Mouse (Mus musculus) right cerebral cortex, postnatal 10 days (tissue): ENCODE measurements around the gene Dpf3.

Source experiments
- DNase-seq, 2 experiments: peaks; one replicate each; pipeline ENCODE4 v3.0.0; 2021; ENCODE audit warnings: low spot score in 2 of 2

Dpf3 gene

DNA sequence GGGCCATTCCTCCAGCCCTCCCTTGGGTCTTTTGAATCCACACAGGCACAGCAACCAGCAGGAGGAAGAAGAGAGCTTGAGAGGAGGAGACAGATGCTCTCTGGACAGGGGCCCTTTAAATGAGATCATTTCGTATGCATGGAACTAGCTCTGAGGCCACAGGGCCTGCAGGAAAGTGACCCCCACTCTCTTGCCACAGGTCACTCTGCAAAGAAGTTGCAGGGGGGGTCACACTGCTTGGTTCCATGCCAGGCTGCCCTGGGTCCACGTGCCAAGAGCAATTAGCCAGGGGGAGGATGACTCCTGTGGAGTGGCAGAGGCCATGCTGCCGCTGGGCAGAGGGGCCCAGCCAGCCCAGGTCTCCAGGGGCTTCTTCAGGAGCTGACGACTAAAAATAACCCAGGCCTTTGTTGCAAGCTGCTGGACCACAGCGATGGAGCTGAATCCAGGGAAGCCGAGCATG lies 273.6 kb downstream of the Dpf3 start:
- DNase-seq = peak in 1 of 2 experiments; percentile 46

DNA sequence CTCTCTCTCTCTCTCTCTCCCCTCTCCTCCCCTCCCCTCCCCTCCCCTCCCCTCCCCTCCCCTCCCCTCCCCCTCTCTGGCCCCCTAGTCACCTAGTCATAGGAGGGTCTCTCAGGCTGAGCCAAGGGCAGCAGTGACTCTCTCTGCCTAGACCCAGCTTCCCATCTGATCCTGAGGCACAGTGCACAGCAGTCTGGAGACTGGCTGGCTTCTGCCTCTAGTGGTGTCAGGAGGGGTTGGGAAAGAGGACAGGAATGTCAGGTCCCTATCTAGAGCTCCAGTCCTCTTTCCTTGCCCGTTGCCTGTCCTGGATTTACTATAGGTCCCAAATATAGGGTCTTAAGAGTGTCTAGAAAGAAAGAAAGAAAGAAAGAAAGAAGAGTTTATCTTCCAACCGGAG lies 275.5 kb downstream of the Dpf3 start:
- no peak for DNase-seq

DNA sequence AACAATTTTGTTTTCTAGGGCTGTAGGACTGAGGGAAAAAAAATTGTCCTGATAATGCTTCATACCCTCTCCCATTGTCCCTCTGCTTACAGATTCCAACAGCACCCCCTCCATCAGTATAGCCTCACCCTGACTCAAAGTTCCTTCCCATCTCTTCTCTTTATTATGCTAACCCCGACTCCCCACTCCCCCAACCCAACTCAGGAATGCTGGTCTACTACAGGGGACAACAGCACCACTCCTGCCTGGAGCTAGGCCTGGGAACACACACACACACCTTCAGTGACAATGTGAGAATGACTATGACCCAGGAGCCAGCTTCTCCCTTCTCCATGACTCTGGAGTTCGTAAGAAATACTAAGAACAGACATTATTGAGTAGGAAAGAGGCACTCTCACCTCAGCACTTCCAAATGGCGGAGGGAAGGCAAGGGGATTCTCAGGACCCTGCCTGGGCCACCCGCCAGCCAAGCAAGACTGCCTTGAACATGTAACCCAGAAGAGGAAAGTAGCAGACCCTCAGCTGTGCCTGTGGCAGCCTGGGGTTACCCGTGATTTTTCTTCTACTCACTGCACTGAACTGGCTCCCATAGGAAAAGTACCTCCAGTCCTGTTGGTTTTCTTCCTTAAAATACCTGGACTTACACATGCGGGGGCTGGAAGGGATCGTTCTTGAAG lies 276.2 kb downstream of the Dpf3 start:
- DNase-seq = no peak

DNA sequence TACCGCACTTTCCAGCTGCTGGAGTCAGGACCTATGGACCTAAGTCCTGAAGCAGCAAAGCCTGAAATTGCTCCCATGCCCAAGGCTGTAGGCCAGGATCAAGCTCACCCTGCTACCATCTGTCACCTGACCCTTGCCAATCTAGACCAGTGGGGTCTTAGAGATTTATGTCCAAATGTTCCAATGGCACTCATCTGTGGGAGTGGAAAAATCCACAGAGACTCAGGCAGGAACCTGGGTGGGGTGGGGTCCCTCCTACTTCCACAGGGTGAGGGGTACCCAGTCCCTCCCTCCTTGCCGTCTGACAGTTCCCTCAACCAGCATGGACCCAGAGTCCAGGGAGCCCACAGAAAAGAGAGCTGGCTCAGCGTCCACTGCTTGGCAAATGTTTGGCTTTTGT lies 276.8 kb downstream of the Dpf3 start:
- DNase-seq = no peak

GRCm38 (mm10) chr12:83210294-83210693 lies 277.2 kb downstream of the Dpf3 start:
- DNase-seq = no peak

GRCm38 (mm10) chr12:83209461-83209860 lies 278.1 kb downstream of the Dpf3 start:
- DNase-seq = no peak

- no peak for DNase-seq
These were observed 278.7 kb downstream of the Dpf3 start for GRCm38 (mm10) chr12:83208841-83209240.

DNA sequence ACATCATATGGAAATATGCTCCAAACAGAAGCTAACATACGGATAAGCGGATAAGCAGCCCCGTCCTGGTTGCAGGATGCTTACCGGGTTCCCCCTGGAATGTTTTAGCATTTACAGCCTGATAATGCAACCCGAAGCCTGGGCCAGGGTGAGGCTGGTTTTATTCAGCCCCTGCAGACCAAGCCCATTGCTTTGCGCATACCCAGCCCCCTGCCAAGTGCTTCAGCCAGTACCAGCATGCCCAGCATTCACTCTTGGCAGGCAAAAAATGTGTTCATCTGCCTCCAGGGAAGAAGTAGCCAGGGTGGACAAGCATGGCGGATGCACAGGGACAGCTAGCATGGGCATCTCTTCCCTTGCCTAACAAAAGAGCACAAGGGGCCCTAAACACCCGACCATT lies 279.5 kb downstream of the Dpf3 start:
- DNase-seq = peak; percentile 53 to 55

- no peak for DNase-seq
These were observed 280.0 kb downstream of the Dpf3 start for GRCm38 (mm10) chr12:83207481-83207880.

- DNase-seq = no peak
These were observed 280.6 kb downstream of the Dpf3 start for GRCm38 (mm10) chr12:83206866-83207265.

GRCm38 (mm10) chr12:83204361-83204760 lies 283.2 kb downstream of the Dpf3 start:
- DNase-seq = no peak

DNA sequence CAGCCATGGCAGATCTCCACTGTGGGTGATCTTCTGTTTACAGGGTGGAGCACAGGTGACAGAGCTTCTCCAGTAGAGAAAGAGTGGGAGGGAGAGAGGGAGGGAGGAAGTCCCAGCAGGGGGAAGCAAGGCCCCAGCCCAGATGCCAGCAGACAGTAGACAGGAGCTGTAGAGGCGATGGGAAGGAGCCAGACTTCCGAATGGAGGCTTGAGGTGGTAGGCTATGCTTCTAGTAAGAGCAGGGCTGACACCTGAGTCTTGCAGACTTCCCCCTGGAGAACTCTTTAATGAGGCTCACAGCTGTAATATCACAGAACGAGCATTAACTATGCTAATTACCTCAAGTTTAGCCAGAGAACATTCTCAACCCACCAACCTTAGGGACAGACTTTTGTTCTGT lies 285.8 kb downstream of the Dpf3 start:
- no peak for DNase-seq

DNA sequence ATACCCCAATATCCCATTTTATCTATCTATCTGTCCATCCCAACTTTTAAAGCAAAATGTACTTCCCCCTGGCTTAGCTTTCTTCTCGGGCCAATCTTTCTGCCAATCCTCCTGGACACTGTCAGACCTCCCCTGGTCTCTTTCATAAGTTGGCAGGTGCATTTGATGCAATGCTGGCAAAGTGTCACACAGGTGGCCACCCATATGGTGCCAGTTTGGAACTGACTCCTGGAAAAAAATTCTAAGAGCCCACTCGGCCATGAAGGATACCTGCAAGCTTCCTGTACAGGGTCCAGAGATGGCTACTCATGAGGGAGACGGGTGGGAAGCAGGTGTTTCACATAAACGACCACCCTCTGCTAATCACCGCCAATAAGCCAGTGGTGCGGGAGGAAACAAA lies 307.0 kb downstream of the Dpf3 start:
- DNase-seq = no peak

- no peak for DNase-seq
These were observed 307.7 kb downstream of the Dpf3 start for GRCm38 (mm10) chr12:83179860-83180259.

DNA sequence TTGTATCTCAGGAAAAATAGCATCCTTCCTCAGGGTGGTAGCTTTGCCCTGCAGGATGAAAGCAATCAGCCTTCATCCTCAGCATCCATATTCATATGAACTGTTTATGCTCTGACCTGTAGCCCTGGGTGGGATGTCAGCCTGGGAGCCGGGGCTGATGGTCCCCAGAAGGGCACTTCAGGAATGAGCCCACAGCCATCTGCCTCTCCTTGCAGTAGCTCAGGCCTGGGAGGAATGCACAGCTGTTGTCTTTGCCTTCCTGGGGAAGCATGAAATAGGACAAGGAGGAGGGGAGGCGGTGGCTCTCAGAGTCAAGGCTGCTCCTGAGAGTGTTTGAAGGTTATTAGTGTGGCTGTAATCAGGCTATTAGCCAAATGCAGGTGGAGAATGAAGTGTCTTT lies 308.7 kb downstream of the Dpf3 start:
- DNase-seq = no peak

DNA sequence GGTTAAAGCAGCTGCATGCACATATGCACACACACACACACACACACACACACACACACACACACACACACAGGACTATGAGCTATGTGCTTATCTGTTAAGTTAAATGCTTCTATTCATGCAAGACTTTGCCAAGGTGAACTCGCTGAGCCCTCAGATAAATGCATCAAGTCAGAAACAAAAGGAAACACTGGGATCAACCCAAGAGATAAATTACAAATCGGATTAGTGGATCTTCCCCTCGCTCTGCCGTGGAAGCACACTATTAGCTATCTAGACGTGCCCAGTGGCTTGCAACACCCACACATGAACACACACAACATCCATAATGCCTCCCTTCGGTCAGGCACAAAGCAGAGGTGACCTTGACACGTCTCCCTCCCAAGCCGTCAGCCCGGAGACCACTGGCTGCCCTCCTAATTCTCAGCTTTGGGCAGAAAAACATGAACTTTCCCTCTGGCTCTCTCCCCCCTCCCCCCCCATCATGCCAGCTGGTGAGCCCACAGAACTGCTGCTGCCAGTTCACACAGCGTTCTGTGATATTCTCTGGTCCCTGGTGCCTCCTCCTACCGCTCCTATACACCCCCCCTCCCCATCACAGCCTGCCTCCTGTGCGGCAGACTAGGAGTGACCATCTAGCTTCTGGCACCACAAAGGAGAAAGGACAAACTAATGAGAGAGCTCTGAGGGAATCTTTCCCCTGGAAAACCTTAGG lies 317.9 kb downstream of the Dpf3 start:
- peak; percentile 52 to 70 for DNase-seq

DNA sequence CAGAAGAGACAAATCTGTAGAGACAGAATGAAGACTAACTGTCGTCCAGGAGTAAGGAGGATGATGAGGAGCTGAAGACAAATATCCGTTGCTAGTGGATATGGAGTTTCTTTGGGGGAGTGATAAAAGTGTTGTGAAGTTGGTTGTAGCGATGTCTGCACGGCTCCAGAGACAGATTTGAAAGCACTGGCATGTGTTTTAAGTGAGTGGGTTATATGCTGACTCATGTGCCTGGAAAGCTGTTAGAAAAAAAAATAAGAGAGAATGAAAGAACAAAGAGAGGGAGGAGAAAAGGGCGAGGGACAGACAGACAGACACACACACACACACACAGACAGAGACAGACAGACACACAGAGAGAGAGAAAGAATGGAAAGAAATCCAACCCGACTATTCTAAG lies 319.2 kb downstream of the Dpf3 start:
- DNase-seq = no peak

DNA sequence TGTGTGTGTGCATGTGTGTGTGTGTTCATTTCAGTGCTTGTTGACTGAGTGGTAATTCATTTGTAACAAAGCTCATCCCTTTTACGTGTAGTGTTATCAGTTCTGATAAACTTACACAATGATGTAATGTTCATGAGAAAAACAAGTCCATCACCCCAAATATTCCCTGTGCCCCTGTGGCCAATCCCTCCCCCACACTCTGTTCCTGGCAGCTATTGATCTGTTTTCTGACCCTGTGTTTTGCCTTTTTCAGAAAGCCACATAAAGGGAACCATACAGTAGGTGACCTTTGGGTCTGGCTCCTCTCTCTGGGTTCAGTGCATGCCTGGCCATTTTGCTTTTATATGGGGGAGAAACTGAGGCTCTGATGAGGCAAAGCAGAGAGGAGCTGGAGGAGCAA lies 322.5 kb downstream of the Dpf3 start:
- no peak for DNase-seq
